Mouse (Mus musculus): Measurements from ENCODE around the gene Ypel4.

DNA sequence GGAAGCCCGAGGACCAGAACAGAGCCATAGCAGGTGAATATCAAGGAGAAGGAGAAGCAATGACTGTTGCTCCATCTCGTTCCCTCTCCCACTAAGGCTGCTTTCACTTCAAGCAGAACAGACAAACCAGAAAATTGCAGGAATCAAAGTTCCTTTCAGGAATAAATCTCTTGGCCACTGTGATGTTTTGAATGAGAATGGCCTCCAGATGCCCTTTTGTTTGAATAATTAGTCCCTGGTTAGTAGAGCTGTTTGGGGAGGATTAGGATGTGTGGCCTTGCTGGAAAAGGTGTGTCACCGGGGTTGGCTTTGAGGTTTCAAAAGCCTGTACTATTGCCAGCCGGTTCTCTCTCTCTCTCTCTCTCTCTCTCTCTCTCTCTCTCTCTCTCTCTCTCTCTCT is 28.4 kb downstream of the Ypel4 start:
- TF ChIP-seq POLR2A (IDR thresholded peaks at IDR 0.05; ENCODE audit: control insufficient read depth, low read depth, low read length) (no peak), CTCF (IDR thresholded peaks at IDR 0.05; ENCODE audit: control insufficient read depth, insufficient read depth, insufficient replicate concordance, low read depth, low read length) (no peak)

All from testis, adult 2 months (tissue).